Mouse (Mus musculus): ENCODE measurements around the gene Phf14.

The Phf14 gene

GRCm38 (mm10) chr6:12023395-12023794, 115.8 kb downstream of the Phf14 start:
- no peak for DNase-seq

- no peak for DNase-seq
Measured at GRCm38 (mm10) chr6:12026804-12027537, 119.4 kb downstream of the Phf14 start.

- DNase-seq = no peak
Measured at GRCm38 (mm10) chr6:12034561-12034960, 127.0 kb downstream of the Phf14 start.

GRCm38 (mm10) chr6:12038268-12038667, 130.7 kb downstream of the Phf14 start:
- DNase-seq = no peak

GRCm38 (mm10) chr6:12052884-12053283, 145.3 kb downstream of the Phf14 start:
- no peak for DNase-seq

GRCm38 (mm10) chr6:12054149-12054548, 146.5 kb downstream of the Phf14 start:
- DNase-seq = no peak

- DNase-seq = no peak
Measured at GRCm38 (mm10) chr6:12058717-12059116, 151.1 kb downstream of the Phf14 start.

GRCm38 (mm10) chr6:12059971-12060370, 152.4 kb downstream of the Phf14 start:
- DNase-seq = no peak

- DNase-seq = peak; percentile 11
Measured at GRCm38 (mm10) chr6:12060452-12061140, 153.0 kb downstream of the Phf14 start.

GRCm38 (mm10) chr6:12067956-12068355, 160.3 kb downstream of the Phf14 start:
- no peak for DNase-seq

- no peak for DNase-seq
Measured at GRCm38 (mm10) chr6:12069357-12069756, 161.7 kb downstream of the Phf14 start.

- no peak for DNase-seq
Measured at GRCm38 (mm10) chr6:12074599-12074998, 167.0 kb downstream of the Phf14 start.

- no peak for DNase-seq
Measured at GRCm38 (mm10) chr6:12077338-12077737, 169.7 kb downstream of the Phf14 start.

GRCm38 (mm10) chr6:12077880-12078618, 170.4 kb downstream of the Phf14 start:
- DNase-seq = no peak

- DNase-seq = no peak
Measured at GRCm38 (mm10) chr6:12079260-12079659, 171.7 kb downstream of the Phf14 start.

GRCm38 (mm10) chr6:12080423-12080822, 172.8 kb downstream of the Phf14 start:
- no peak for DNase-seq

GRCm38 (mm10) chr6:12081722-12082121, 174.1 kb downstream of the Phf14 start:
- no peak for DNase-seq

GRCm38 (mm10) chr6:12082125-12082524, 174.5 kb downstream of the Phf14 start:
- DNase-seq = no peak

GRCm38 (mm10) chr6:12082531-12083216, 175.1 kb downstream of the Phf14 start:
- no peak for DNase-seq

GRCm38 (mm10) chr6:12084721-12085120, 177.1 kb downstream of the Phf14 start:
- DNase-seq = no peak

GRCm38 (mm10) chr6:12089439-12089992, 181.9 kb downstream of the Phf14 start:
- no peak for DNase-seq

GRCm38 (mm10) chr6:12095716-12096115, 188.1 kb downstream of the Phf14 start:
- DNase-seq = no peak

- peak; percentile 7 for DNase-seq
Measured at GRCm38 (mm10) chr6:12097125-12097524, 189.5 kb downstream of the Phf14 start.

Measured in liver (tissue).